29 mouse cellular contexts compared by ENCODE assay signal in the genomic region with DNA sequence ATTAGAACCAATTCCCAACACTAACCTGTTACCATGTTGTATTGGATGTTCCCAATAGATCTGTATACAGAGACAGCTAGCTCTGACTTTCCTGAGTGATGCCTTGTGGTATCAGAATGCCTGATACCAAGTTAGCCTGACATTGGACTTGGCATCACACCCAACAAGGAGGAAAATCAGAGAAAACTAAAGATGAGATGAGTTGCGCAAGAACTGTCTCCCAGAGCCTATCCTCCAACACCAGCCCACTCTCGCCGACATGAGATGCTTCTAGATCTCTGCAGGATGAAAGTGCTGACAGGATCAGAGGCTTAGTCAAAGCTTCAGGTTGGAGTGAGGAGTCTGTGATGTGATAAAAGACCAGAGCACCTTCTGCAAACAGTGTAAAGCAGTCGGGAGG.
"Had no signal": no experiment of that assay in that cellular context is flagged by ENCODE, and none has a peak within 500 bp of the region (broad histone marks: within the 10 kb centered on the region; RNA-seq: fewer than 3 reads in every experiment).

No protein-coding gene starts in this region.

- H3K27me3 ChIP-seq: heart, embryonic 12.5 days; heart, embryonic 13.5 days; heart, embryonic 15.5 days; hindbrain, embryonic 12.5 days; hindbrain, embryonic 13.5 days; hindbrain, embryonic 15.5 days; intestine, embryonic 15.5 days; kidney, embryonic 15.5 days had no signal

- H3K36me3 ChIP-seq: heart, embryonic 12.5 days; heart, embryonic 13.5 days; heart, embryonic 15.5 days; hindbrain, embryonic 10.5 days; hindbrain, embryonic 12.5 days; hindbrain, embryonic 13.5 days; hindbrain, embryonic 15.5 days; intestine, embryonic 15.5 days; kidney, embryonic 15.5 days had no signal

- H3K4me3 ChIP-seq: heart, embryonic 12.5 days; heart, embryonic 13.5 days; heart, embryonic 15.5 days; hindbrain, embryonic 10.5 days; hindbrain, embryonic 12.5 days; hindbrain, embryonic 13.5 days; hindbrain, embryonic 15.5 days; intestine, embryonic 15.5 days; kidney, embryonic 15.5 days; layer of hippocampus, adult 2 months; left cerebral cortex, adult 2 months had no signal

- H3K4me2 ChIP-seq: heart, embryonic 11.5 days; heart, embryonic 12.5 days; heart, embryonic 13.5 days; heart, embryonic 15.5 days; hindbrain, embryonic 12.5 days; hindbrain, embryonic 13.5 days; hindbrain, embryonic 14.5 days; hindbrain, embryonic 15.5 days; intestine, embryonic 15.5 days; kidney, embryonic 15.5 days had no signal

- DNase-seq: heart, postnatal 10 days; heart, postnatal 14 days; heart, postnatal 36 days; heart, postnatal 4 days; kidney, adult 11 months; kidney, adult 18-20 months; kidney, adult 2 months; kidney, adult 8-10 months; kidney, adult 9 months; kidney, postnatal 10 days; kidney, postnatal 14 days; kidney, postnatal 25 days; kidney, postnatal 36 days; kidney, postnatal 4 days; layer of hippocampus, adult 9-11 months; layer of hippocampus, postnatal 36 days had no signal
